Mouse (Mus musculus) heart, postnatal 10 days (tissue): ENCODE data around the gene Slc25a34. TPM values are rescaled to one million over a fixed set of nuclear protein-coding genes. Genes with fewer than 3 reads are reported as not detected.
A peak's percentile ranks its signal among the peaks of the same experiment; 100 is the strongest.

ENCODE experiments used
- DNase-seq, 2 experiments: peaks; one replicate each; pipeline ENCODE4 v3.0.0; 2021
- intact Hi-C: fragments of 180-260 bp; cut with DNase I; formaldehyde crosslinking; loops from one replicate; pipeline ENCODE4 v1.15.1; 2025
- total RNA-seq, 2 experiments: library from RNA; stranded (reverse); gene quantifications; 2 replicates each; pipeline ENCODE4 v1.2.3; 2021

Slc25a34 gene
- total RNA-seq, 2 experiments from 2014 or later: 81.1 to 84.5 TPM

DNA sequence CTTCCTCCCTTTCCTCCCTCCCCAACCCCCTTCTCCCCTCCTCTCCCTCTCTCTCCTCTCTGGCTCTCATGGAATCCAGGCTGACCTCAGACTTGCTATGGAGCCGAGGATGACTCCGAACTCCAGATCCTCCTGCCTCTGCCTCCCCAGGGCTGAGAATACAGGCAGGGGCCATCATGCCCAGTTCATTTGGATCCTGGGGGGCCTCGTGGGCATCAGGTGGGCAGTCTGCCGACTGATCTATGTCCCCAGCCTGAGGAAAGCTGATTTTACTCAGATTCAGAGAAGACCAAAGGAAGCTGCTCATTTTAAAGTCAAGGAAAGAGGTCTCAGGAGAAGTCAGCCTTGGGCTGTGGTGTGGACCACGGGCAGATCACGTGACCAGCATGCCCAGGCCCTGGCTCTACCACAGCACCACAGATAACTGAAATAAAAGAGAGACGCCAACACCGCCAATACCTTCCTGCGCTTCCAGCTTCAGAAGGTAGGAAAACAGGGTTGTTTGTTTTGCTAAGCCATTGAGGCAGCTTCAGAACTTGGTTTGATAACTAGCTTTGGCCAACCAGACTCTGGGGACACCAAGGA, 4.2 kb downstream of the Slc25a34 start:
- no peak for DNase-seq
- intact Hi-C loops: loop anchor here (2.0 to 5.0 kb wide), 3 partner anchors 61 to 338 kb away; no protein-coding TSS in a partner anchor

GRCm38 (mm10) chr4:141618565-141619243, 4.9 kb downstream of the Slc25a34 start, which contains the start of gene Tmem82:
Tmem82 (minus strand) TSS chr4:141618633.
- intact Hi-C loops: loop anchor here (2.0 to 5.0 kb wide), 3 partner anchors 62 to 339 kb away; no protein-coding TSS in a partner anchor
- peak; percentile 76 to 85 for DNase-seq

GRCm38 (mm10) chr4:141617863-141618564, 5.6 kb downstream of the Slc25a34 start:
- peak; percentile 33 to 46 for DNase-seq
- intact Hi-C loops: loop anchor here (2.0 to 5.0 kb wide), 3 partner anchors 63 to 339 kb away; no protein-coding TSS in a partner anchor

DNA sequence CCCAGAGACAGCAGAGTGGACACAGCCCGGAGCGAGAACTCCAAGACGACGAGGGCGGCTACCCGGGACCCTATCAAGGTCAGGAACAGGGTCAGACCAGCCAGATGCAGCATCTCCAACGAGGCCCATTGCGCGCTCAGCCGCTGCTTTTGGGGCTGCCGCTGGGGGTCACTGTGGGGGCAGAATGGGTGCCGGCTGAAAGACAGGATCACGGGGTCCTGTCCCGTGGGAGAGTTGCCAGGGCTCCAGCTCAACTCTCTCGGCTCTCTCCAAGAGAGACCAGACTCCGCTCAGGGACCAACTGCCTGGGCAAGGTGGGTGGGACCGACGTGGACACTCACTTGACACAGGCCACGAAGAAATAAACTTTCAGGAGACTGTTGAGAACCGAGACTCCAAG, 6.3 kb downstream of the Slc25a34 start:
- intact Hi-C loops: loop anchor here (5.0 kb wide), 2 partner anchors 170 to 340 kb away; no protein-coding TSS in a partner anchor
- DNase-seq: peak; percentile 84 to 88

DNA sequence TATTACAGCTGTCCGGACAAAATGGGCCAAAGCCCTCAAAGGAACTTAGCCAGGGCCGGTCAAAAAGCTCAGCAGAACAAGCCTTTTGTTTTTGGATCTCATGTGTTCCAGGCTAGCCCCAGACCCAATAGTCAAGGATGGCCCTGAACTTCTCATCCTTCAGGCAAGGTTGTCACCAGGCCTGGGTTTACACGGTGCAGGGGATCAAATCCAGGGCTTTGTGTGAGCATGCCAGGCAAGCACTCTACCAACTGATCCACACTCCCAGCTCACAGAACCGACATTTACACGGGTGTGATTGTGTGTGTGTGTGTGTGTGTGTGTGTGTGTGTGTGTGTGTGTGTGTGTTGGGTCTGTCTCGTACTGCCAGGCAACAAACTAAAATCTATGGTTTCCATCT, 6.8 kb downstream of the Slc25a34 start:
- DNase-seq: no peak
- intact Hi-C loops: loop anchor here (5.0 kb wide), 2 partner anchors 170 to 340 kb away; no protein-coding TSS in a partner anchor

- intact Hi-C loops: loop anchor here (5.0 kb wide), 2 partner anchors 172 to 342 kb away; no protein-coding TSS in a partner anchor
- no peak for DNase-seq
Measured at GRCm38 (mm10) chr4:141614946-141615345, 8.7 kb downstream of the Slc25a34 start.

- intact Hi-C loops: no loop called here
- DNase-seq: peak; percentile 68 to 69
Measured at GRCm38 (mm10) chr4:141609538-141609937, 14.1 kb downstream of the Slc25a34 start.

- DNase-seq: no peak
- intact Hi-C loops: no loop called here
Measured at GRCm38 (mm10) chr4:141605861-141606260, 17.8 kb downstream of the Slc25a34 start, which contains the start of gene Fblim1. Fblim1 (minus strand) TSS chr4:141606096.

DNA sequence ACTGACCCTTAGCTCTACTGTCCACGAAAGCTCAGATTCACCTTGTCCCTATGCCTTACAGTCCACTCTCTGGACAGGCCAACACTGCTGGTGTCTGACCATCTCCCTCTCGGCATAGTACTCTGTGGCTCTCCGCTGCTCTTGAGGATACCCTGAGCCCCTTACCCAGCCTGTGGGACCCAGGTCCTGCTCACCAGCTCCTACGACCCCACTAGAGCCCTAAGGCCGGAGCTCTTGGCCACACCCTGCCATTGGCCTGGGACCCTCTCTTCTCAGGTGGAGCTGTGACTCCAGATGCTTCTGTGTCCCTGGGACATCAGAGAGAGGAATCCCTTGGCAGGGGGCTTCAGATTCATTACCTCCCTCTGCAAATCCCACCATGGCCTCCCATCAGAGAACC, 18.2 kb downstream of the Slc25a34 start:
- intact Hi-C loops: no loop called here
- DNase-seq: no peak

DNA sequence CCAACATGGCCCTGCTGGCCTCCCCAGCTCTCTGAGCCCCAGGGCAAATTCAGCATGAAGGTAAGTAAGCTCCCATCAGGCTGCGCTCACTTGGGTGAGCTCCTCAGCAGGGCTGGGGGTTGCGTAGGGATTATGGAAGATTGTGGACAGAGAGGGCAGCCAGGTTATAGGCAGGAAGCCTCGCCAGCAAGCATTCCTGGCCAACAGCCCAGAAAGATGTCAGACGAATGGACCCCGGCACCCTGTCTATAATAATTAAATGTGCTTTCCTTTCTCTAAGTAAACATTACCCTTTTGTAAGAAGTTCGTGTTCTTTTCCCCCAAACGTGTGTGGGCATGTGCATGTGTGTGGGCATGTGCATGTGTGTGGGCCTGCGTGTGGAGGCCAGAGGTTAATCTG, 19.1 kb downstream of the Slc25a34 start:
- peak; percentile 76 to 79 for DNase-seq
- intact Hi-C loops: no loop called here

GRCm38 (mm10) chr4:141603921-141604320, 19.7 kb downstream of the Slc25a34 start:
- DNase-seq: no peak

DNA sequence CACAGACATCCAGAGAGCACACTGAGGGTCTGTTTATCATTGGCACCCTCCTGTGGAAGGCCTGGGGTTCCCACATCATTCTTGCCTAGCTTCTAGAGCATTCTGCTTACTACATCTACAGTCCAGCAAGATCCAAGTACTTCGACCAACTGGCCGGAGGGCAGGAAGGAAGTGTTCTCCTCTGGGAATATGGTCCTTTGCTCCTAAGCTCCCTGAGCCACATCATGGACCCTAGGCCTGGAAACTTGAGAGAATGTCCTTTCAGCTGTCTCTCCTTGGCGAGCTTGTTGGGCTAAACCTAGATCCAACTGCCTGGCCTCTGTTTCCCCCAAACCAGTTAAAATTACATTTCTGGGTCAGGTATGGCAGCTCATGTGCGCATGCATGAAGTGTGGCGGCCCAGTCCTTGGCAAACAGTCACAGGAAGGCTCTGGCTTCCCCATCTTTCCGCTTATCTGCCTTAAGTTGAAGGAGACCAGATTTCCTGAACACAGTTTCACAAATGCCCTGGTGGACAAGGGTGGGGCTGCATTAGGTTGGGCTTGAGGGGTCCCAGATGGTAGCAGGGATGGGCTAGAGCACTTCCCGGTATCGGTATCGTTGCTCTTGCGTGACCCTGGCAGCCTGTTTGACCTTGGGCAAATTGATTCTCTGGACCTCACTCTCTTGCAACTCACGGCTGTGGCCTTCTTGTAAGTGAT, 20.9 kb downstream of the Slc25a34 start:
- intact Hi-C loops: no loop called here
- peak; percentile 43 to 51 for DNase-seq

More at GRCm38 (mm10) chr4:141603921-141604320, 19.7 kb downstream of the Slc25a34 start:
- intact Hi-C loops: no loop called here

- DNase-seq: peak; percentile 54 to 62
- intact Hi-C loops: no loop called here
Measured at GRCm38 (mm10) chr4:141601148-141601862, 22.3 kb downstream of the Slc25a34 start.

DNA sequence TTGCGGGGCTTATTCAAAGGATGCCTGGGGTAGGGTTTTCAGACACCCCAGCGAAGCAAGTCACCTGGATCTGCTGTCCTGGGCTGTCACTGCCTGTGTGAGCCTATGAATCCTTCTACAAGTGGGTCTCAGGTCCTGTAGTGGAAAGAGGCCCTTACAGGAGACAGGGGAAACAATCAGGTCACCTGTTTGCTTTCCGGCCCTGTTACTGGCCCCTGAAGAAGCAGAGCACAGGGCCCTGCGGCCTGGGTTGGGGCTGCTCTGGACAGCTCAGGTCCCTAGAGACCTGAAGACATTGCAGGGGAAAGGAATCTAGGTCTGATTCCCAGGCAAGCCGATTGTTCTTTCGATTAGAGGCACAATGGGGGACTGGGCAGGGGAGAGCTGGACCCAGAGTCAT, 23.3 kb downstream of the Slc25a34 start:
- intact Hi-C loops: no loop called here
- DNase-seq: peak; percentile 39 to 52

DNA sequence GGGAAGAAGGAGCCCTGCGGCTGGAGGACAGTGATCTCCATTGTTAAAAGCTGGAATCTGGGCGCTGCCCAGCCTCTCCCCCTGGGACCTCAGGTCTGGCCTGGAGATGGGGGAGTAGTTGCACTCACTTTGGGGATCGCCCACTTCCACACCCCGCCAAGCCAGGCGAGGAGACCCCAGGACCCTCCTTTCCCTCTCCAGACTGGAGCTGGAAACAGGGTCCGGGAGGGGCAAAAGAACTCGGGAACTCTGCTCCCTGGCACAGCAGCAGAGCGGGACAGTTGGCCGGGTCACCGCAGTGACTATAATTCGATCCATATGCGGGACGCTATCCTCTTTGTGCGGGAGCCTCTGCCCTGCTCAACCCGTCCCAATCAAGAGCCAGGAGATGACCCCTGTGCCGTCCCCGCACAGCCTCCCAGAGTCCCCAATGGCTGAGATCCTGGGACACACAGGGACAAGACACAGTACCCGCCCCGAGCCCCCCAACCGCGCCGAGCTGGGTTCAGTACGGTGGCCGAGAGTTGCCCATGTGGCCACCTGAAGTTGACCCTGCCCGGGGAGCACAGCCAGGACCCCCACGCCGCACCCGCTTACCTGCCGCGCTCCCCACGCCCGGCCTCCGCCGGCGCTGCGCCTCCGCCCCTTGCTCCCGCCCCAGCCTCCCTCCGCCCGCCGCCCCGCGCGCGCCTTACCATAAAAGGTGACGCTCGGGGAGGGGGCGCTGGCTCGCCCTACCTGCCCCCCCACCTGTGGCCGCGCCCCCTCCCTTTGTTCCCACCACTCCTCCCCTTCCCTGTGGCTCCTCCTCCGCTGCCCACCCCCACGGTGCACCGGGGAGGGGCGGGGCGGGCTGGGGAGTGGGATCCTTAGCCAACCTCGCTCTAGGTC, 24.1 kb downstream of the Slc25a34 start:
- intact Hi-C loops: no loop called here
- DNase-seq: peak; percentile 60 to 63

GRCm38 (mm10) chr4:141598894-141599250, 24.7 kb downstream of the Slc25a34 start:
- intact Hi-C loops: no loop called here
- no peak for DNase-seq

DNA sequence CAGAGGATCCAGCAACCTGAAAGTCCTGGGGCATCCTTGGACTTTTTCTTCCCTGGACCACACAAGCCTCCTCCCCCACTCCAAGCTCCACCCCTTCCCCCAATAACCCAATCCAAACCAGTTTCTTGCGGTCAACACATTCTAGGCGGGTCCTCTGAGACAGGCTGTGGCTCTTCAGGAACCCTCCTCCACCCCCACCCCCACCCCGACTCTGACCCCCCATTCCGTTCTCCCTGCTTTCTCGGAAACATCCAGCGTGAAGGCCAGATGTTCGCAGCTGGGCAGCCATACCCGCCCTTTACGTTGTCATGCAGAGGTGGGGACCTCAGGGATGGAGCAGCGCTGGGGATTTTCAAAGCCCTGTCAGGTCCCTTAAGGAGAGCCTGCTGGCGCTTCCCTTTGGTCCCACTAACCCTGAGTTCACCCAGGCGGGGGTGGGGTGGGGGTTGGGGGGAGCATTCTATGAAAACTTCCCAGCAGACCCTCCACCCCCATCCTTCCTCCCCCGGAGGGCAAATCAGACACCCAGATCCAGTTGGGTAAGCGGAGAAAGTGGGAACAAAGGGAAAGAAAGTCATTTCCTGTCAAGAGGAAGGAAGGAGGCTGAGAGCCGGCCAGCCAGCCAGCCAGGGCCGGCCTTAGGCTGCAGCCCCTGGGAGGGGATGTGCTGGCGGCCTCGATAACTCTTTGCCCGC, 25.3 kb downstream of the Slc25a34 start:
- intact Hi-C loops: no loop called here
- DNase-seq: peak; percentile 77 to 80

GRCm38 (mm10) chr4:141596700-141597328, 26.8 kb downstream of the Slc25a34 start:
- peak; percentile 71 to 78 for DNase-seq
- intact Hi-C loops: no loop called here
